Mouse (Mus musculus) lung, adult 2 months (tissue): ENCODE results near the gene Ccser2.

Source experiments
- CTCF ChIP-seq: fragments of 200-500 bp; IDR thresholded peaks from 2 replicates; pipeline ENCODE4 v1.5.1; 2011; ENCODE audit warnings: mild to moderate bottlenecking, low read length, control low read depth; ENCODE audit not compliant: insufficient read depth
- POLR2A ChIP-seq: fragments of 200-500 bp; IDR thresholded peaks from 2 replicates; pipeline ENCODE4 v1.6.1; 2011; ENCODE audit warnings: low read depth, mild to moderate bottlenecking, control low read depth, low read length, borderline replicate concordance; ENCODE audit errors: extremely low read depth

GRCm38 (mm10) chr14:37015894-37016293 lies 47.3 kb upstream of the Ccser2 start:
- TF ChIP-seq CTCF, result no peak
- TF ChIP-seq POLR2A, result no peak
